Mouse (Mus musculus) stomach, postnatal 0 days (tissue): Measurements from ENCODE around the gene Otud7a.

Experiments
- CTCF ChIP-seq: IDR thresholded peaks from 2 replicates; pipeline ENCODE4 v1.5.1; 2016; ENCODE audit warnings: antibody characterized with exemption, low read depth, mild to moderate bottlenecking, moderate library complexity
- EP300 ChIP-seq: optimal IDR thresholded peaks from 2 replicates; pipeline ENCODE3; 2016; ENCODE audit warnings: antibody characterized with exemption

DNA sequence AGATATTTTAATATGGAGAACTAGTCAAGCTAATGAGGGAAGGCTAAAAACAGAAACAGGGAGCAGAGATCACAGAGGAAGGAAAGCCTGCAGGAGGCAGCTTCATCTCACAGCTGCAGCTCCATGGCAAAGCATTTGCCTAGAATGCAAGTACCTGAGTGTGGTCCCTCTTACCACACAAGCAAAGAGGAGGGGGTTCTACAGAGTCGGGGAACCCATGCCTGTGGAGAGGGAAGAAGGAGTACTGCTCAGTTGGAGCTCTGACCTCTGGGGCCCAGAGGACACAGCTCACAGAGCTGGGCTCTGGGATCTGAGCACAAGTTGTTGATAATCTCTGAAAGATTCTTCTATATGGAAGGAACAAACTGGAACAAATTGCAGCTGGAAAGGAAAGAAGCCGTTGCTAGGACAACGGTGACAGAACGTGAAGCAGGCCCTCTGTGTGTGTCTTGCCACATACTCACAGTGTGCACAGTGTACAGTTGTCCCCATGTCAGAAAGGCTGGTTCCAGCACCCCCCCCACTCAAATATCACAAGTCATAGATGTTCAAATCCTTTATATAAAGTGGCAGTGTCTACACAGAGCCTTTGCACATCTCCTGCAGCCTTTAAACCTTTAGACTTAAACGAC lies 324.0 kb downstream of the Otud7a start:
- TF ChIP-seq CTCF (no peak), EP300 (no peak)
